Mouse (Mus musculus) left cerebral cortex, adult 9 months (tissue): ENCODE results near the gene Arnt2.

Experiments
- DNase-seq, 2 experiments: peaks; one replicate each; pipeline ENCODE4 v3.0.0; 2022; ENCODE audit warnings: low spot score in 2 of 2

Arnt2 gene

GRCm38 (mm10) chr7:84286526-84287225, 123.3 kb downstream of the Arnt2 start:
- no peak for DNase-seq

- DNase-seq, result no peak
These were observed 124.2 kb downstream of the Arnt2 start for GRCm38 (mm10) chr7:84285790-84286189.

- peak in 1 of 2 experiments; percentile 38 for DNase-seq
These were observed 125.0 kb downstream of the Arnt2 start for GRCm38 (mm10) chr7:84284974-84285373.

GRCm38 (mm10) chr7:84282231-84282630, 127.7 kb downstream of the Arnt2 start:
- DNase-seq, result no peak

GRCm38 (mm10) chr7:84279231-84279630, 130.7 kb downstream of the Arnt2 start:
- DNase-seq, result no peak

GRCm38 (mm10) chr7:84275312-84275711, 134.7 kb downstream of the Arnt2 start:
- DNase-seq, result no peak

- no peak for DNase-seq
These were observed 136.0 kb downstream of the Arnt2 start for GRCm38 (mm10) chr7:84273930-84274329.

- peak; percentile 26 to 74 for DNase-seq
These were observed 137.7 kb downstream of the Arnt2 start for GRCm38 (mm10) chr7:84272206-84272818.

GRCm38 (mm10) chr7:84271429-84271828, 138.5 kb downstream of the Arnt2 start:
- DNase-seq, result no peak

- no peak for DNase-seq
These were observed 146.5 kb downstream of the Arnt2 start for GRCm38 (mm10) chr7:84263466-84263865.

GRCm38 (mm10) chr7:84261341-84261740, 148.6 kb downstream of the Arnt2 start:
- no peak for DNase-seq

GRCm38 (mm10) chr7:84260401-84260800, 149.6 kb downstream of the Arnt2 start:
- DNase-seq, result no peak

GRCm38 (mm10) chr7:84259309-84259985, 150.5 kb downstream of the Arnt2 start:
- no peak for DNase-seq

- DNase-seq, result no peak
These were observed 153.3 kb downstream of the Arnt2 start for GRCm38 (mm10) chr7:84256661-84257060.

GRCm38 (mm10) chr7:84256245-84256644, 153.7 kb downstream of the Arnt2 start:
- no peak for DNase-seq

- no peak for DNase-seq
These were observed 155.1 kb downstream of the Arnt2 start for GRCm38 (mm10) chr7:84254916-84255315.

GRCm38 (mm10) chr7:84254311-84254710, 155.7 kb downstream of the Arnt2 start:
- DNase-seq, result no peak

- no peak for DNase-seq
These were observed 158.3 kb downstream of the Arnt2 start for GRCm38 (mm10) chr7:84251667-84252066.

- no peak for DNase-seq
These were observed 159.2 kb downstream of the Arnt2 start for GRCm38 (mm10) chr7:84250736-84251135.

GRCm38 (mm10) chr7:84249951-84250350, 160.0 kb downstream of the Arnt2 start:
- no peak for DNase-seq

- DNase-seq, result no peak
These were observed 160.6 kb downstream of the Arnt2 start for GRCm38 (mm10) chr7:84249381-84249780.

- no peak for DNase-seq
These were observed 161.9 kb downstream of the Arnt2 start for GRCm38 (mm10) chr7:84247960-84248665.
